Mouse (Mus musculus) megakaryocyte progenitor cell, adult 5-6 weeks (primary cell): ENCODE data around the gene Wdr41. TPM values are rescaled to one million over a fixed set of nuclear protein-coding genes. Genes with fewer than 3 reads are reported as not detected.

Source experiments
- ATAC-seq: replicated peaks from 2 replicates; pipeline ENCODE4 v1.8.0; 2016; ENCODE audit warnings: mild to moderate bottlenecking, moderate TSS enrichment, inconsistent platforms; ENCODE audit not compliant: poor library complexity
- total RNA-seq, 2 experiments: library from RNA; stranded (forward) in 1 of 2; stranded (reverse) in 1 of 2; fragments of 157-497, 149-512 nt in 1 of 2; fragments of 200-1000 nt in 1 of 2; gene quantifications; 2 replicates each; pipeline versions ENCODE4 v1.2.3 to v1.2.4; 2015 to 2017

The Wdr41 gene
- total RNA-seq (2015) (27.7 and 29.0 TPM in 2 replicates), total RNA-seq (2017) (19.1 and 19.4 TPM in 2 replicates)

- peak; percentile 96 for ATAC-seq
Measured at GRCm38 (mm10) chr13:94976219-94977186, at the start of gene Wdr41. Wdr41 (plus strand) TSS chr13:94976344.

GRCm38 (mm10) chr13:94928086-94928485, 48.1 kb upstream of the Wdr41 start:
- ATAC-seq, result no peak

- no peak for ATAC-seq
Measured at GRCm38 (mm10) chr13:94938418-94938817, 37.7 kb upstream of the Wdr41 start.

- ATAC-seq, result no peak
Measured at GRCm38 (mm10) chr13:94940104-94940503, 36.0 kb upstream of the Wdr41 start.

- ATAC-seq, result peak; percentile 79
Measured at GRCm38 (mm10) chr13:94941230-94941629, 34.9 kb upstream of the Wdr41 start.

GRCm38 (mm10) chr13:94955941-94956340, 20.2 kb upstream of the Wdr41 start:
- ATAC-seq, result no peak

GRCm38 (mm10) chr13:94957965-94958364, 18.2 kb upstream of the Wdr41 start:
- ATAC-seq, result no peak

GRCm38 (mm10) chr13:94969992-94970553, 6.1 kb upstream of the Wdr41 start:
- no peak for ATAC-seq

- peak; percentile 53 for ATAC-seq
Measured at GRCm38 (mm10) chr13:94975828-94976218, 321 bp upstream of the Wdr41 start.

GRCm38 (mm10) chr13:94979081-94979480, 2.9 kb downstream of the Wdr41 start:
- ATAC-seq, result no peak

GRCm38 (mm10) chr13:94990516-94990915, 14.4 kb downstream of the Wdr41 start:
- ATAC-seq, result peak; percentile 63

GRCm38 (mm10) chr13:95007281-95007680, 31.1 kb downstream of the Wdr41 start:
- ATAC-seq, result peak; percentile 39

GRCm38 (mm10) chr13:95009261-95009660, 33.1 kb downstream of the Wdr41 start:
- no peak for ATAC-seq

GRCm38 (mm10) chr13:95011546-95012257, 35.6 kb downstream of the Wdr41 start:
- no peak for ATAC-seq

- ATAC-seq, result no peak
Measured at GRCm38 (mm10) chr13:95017278-95017677, 41.1 kb downstream of the Wdr41 start.

- peak; percentile 73 for ATAC-seq
Measured at GRCm38 (mm10) chr13:95017916-95018315, 41.8 kb downstream of the Wdr41 start.

GRCm38 (mm10) chr13:95019345-95019744, 43.2 kb downstream of the Wdr41 start:
- peak; percentile 78 for ATAC-seq

GRCm38 (mm10) chr13:95020216-95020615, 44.1 kb downstream of the Wdr41 start:
- no peak for ATAC-seq

- no peak for ATAC-seq
Measured at GRCm38 (mm10) chr13:95030828-95031227, 54.7 kb downstream of the Wdr41 start.

- no peak for ATAC-seq
Measured at GRCm38 (mm10) chr13:95032127-95032831, 56.1 kb downstream of the Wdr41 start.

GRCm38 (mm10) chr13:95032973-95033372, 56.8 kb downstream of the Wdr41 start:
- peak; percentile 54 for ATAC-seq
